Mouse (Mus musculus) cerebellum, adult 11-12 months (tissue): ENCODE measurements at regions not wholly inside any gene's neighbourhood (a gene's known extent, or its start where the extent isn't known, plus 50 kb on each side); places are given as distances from the start of the nearest gene placed in this dataset.

Source experiments
- DNase-seq: peaks from one replicate; pipeline ENCODE4 v3.0.0; 2022

DNA sequence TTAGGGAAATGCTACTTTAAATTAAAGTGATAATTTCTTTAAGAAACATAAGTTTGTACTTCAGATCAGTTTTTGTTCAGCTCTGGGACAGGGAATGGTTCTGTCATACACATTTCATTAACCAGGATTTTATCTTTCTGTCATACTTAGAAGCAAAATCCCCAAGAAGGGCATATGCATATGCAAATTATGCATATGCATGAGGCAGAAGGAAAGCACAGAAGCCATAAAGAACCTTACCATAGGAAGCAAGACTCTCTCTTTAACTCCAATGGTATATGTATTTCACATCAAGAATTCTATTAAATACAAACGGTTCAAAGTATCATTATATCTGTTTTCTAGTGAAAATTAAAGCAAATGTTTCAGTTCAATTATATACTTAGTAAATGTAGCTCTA lies 381.5 kb downstream of the Kcnj3 start:
- no peak for DNase-seq

DNA sequence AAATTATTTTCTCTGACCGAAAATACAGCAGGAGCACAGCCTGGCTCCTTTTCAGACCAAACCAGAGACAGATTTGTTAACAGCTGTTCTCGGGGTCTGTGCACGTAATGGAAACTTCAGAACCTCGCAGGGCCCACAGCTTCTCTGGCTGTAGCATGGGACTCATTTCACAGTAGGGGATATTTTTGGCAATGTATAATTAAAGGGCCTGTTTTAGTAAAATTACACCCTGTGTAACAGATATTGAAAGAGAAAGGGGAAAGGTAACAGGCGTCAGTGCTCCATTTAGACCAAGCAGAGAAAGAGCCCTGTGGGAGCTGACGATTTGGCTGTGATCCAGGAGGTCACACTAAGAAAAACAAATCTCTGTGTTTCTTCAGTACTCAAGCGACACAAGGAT lies 382.4 kb downstream of the Kcnj3 start:
- peak; percentile 26 for DNase-seq

DNA sequence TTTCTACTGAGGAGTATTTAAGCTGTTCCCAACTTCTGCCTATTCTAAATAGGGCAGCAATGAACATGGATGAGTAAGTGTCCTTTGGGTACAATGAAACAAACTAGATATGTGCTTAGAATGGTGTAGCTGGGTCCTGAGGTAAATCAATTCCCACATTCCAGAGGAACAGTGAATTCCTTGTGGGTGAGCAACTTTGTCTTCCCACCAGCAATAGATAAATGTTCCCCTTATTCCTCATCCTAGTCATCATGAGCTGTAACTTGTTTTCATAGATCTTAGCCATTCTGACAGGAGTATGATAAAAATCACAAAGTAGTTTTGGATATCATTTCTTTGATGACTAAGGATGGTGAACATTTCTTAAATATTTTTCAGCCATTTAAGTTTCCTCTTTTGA lies 387.0 kb downstream of the Kcnj3 start:
- DNase-seq: no peak

- peak; percentile 10 for DNase-seq
These were observed 405.8 kb downstream of the Kcnj3 start for GRCm38 (mm10) chr2:55841521-55841920.

DNA sequence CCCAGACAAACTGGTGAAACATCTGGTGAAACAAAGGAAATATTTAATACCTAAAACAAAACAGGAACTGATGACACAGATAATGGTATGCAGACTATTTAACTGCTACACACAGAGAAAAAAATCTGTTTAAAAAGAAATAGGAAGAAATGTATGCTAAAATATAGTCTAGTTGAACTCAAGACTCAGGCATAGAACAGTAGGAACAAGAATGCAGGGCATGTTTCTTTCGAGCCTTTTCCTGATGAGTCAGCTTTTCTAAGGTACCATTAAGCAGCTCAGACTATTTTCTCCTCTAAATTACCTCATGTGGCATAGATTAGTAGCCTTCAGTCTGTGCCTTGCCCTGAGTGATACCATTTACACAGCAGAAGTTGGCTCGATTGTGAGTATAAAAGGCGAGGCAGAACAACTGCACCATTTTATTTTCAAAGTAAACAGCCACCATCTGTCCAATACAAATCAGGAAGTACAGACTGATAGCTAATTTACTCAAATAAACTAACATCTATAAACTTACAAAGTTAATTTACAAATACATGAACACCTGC lies 411.1 kb downstream of the Kcnj3 start:
- DNase-seq: no peak

- DNase-seq: no peak
These were observed 426.7 kb downstream of the Kcnj3 start for GRCm38 (mm10) chr2:55862479-55862878.

GRCm38 (mm10) chr2:55889976-55890375 lies 454.2 kb downstream of the Kcnj3 start:
- no peak for DNase-seq

DNA sequence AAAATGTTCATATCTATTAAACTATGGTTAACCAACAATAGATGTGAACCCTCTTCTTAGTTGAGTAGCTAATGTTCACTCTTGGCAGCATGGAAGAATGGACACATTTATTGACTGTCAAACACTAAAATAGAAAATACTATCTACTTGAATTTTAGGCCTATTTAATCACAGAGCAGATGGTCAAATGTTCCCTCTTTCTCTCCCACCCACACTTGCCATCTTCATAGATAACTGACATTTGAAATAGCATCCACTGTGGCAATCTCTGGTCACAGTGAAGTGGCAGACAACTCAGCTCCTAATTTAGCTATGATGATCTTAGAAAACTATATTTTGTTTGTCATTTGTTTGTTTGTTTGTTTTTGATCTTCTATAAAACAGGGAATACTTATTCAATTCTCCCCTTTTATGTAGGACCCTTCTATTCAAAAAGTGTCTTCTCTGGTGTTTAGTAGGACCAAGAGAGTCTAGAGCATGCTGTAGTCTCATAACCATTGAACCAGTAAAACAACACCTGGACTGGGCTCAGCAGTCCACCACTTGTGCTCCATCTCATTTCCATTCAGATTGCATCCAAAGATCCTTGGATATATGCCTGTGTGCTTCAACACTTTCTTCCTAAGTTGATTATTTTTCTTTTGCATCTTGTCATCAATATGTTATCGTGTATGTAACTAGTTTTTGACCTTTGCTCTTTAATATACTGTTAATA lies 457.2 kb downstream of the Kcnj3 start:
- no peak for DNase-seq

DNA sequence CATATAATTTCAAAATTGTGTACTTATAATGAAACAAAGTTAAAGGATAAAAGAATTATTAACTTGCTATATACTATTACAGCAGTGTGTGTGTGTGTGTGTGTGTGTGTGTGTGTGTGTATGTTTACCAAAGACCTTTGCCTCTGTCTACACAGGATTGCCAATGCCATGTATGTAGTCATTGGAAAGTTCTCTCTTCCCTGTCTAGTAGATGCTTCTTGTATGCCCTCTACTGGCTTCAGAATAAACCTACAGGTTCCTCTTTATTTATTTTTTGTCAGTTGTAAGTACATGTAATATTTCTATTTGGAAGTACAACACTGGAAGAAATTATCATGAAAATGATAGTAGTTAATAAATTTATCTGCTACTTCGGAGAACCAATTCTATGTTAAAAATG lies 484.5 kb downstream of the Kcnj3 start:
- DNase-seq: no peak
